In genomic region chr17:84608606-84609005, GRCm38 (mm10) we compare ENCODE assay signal across 23 mouse cellular contexts. TPM values are rescaled to one million over a fixed set of nuclear protein-coding genes. Genes with fewer than 3 reads are reported as not detected.
DNase-seq lines count a peak whose midpoint lies in the region; ATAC-seq and TF ChIP-seq lines count a peak whose summit lies in the region.
"Had no signal": no experiment of that assay in that cellular context is flagged by ENCODE, and none has a peak within 500 bp of the region (broad histone marks: within the 10 kb centered on the region; RNA-seq: fewer than 3 reads in every experiment).

No protein-coding gene starts in this region.

- no peak for TF ChIP-seq POLR2A in heart, adult 2 months (IDR thresholded peaks at IDR 0.05; ENCODE audit: insufficient read depth, low read depth, low read length)
- TF ChIP-seq POLR2A in CH12.LX (IDR thresholded peaks at IDR 0.05; ENCODE audit: low read depth, low read length), result no peak

- TF ChIP-seq RAD21 in CH12.LX (IDR thresholded peaks at IDR 0.05; ENCODE audit: low read depth, low read length), result no peak

- H3K4me2 ChIP-seq in intestine, embryonic 14.5 days (ENCODE audit: low read length), result no peak overlapping the region
- H3K4me2 ChIP-seq in intestine, postnatal 0 days (replicated peaks; ENCODE audit: low read depth), result no peak overlapping the region
- no peak overlapping the region for H3K4me2 ChIP-seq in kidney, postnatal 0 days (ENCODE audit: low read length)
- H3K4me2 ChIP-seq in kidney, embryonic 16.5 days (replicated peaks; ENCODE audit: low read depth, low read length), result no peak overlapping the region
- peak overlapping the region; percentile 73 for H3K4me2 ChIP-seq in CH12.LX (ENCODE audit: insufficient read depth, low read depth, poor library complexity, severe bottlenecking)
- H3K4me2 ChIP-seq: embryonic facial prominence, embryonic 12.5 days; forebrain, embryonic 13.5 days; forebrain, embryonic 15.5 days had no signal

- 74% methylated on average over 4 of the region's 4 CpGs for WGBS in heart, adult 2 months
- WGBS in intestine, embryonic 14.5 days, result 70% methylated on average over 4 of the region's 4 CpGs
- WGBS in intestine, postnatal 0 days, result 71% methylated on average over 4 of the region's 4 CpGs
- WGBS in kidney, postnatal 0 days, result 65% methylated on average over 4 of the region's 4 CpGs
- 72% methylated on average over 4 of the region's 4 CpGs for WGBS in kidney, embryonic 16.5 days

- TF ChIP-seq EP300 in heart, adult 2 months (IDR thresholded peaks at IDR 0.05; ENCODE audit: insufficient read depth, low read depth, low read length), result no peak
- TF ChIP-seq EP300 in CH12.LX (IDR thresholded peaks at IDR 0.05; ENCODE audit: low read length), result peak; percentile 58

- ATAC-seq in intestine, embryonic 14.5 days (replicated peaks; ENCODE audit: low FRiP score, low TSS enrichment, low read depth), result no peak
- no peak for ATAC-seq in intestine, postnatal 0 days
- no peak for ATAC-seq in kidney, postnatal 0 days (replicated peaks; ENCODE audit: low FRiP score, low read depth)
- no peak for ATAC-seq in kidney, embryonic 16.5 days (ENCODE audit: low FRiP score, low TSS enrichment)
- ATAC-seq: CD4-positive, CD25-positive, alpha-beta regulatory T cell, adult 4 months; forebrain, embryonic 13.5 days; forebrain, embryonic 15.5 days had no signal

- in situ Hi-C loops in CH12.LX (cut with MboI; ENCODE audit: low pct_ligation_motif_present, low pct_unique_long_range_greater_than_20kb, low sequenced_read_pairs), result loop anchor here (5.0 kb wide), 1 partner anchor 56 kb away; no protein-coding TSS in a partner anchor

- H3K27me3 ChIP-seq in heart, adult 2 months (ENCODE audit: control insufficient read depth, insufficient read depth, low read length), result no peaks in the 10 kb centered on the region
- H3K27me3 ChIP-seq in intestine, embryonic 14.5 days (replicated peaks; ENCODE audit: control insufficient read depth, insufficient read depth, low read length), result no peaks in the 10 kb centered on the region
- no peaks in the 10 kb centered on the region for H3K27me3 ChIP-seq in intestine, postnatal 0 days (replicated peaks; ENCODE audit: control insufficient read depth, insufficient read depth, low read length)
- H3K27me3 ChIP-seq in kidney, postnatal 0 days (ENCODE audit: insufficient read depth, low read length), result no peaks in the 10 kb centered on the region
- H3K27me3 ChIP-seq in kidney, embryonic 16.5 days (ENCODE audit: insufficient read depth, low read length), result no peaks in the 10 kb centered on the region
- no peaks in the 10 kb centered on the region for H3K27me3 ChIP-seq in CH12.LX (replicated peaks)
- H3K27me3 ChIP-seq: embryonic facial prominence, embryonic 12.5 days; forebrain, embryonic 13.5 days; forebrain, embryonic 15.5 days had no signal

- H3K36me3 ChIP-seq in heart, adult 2 months (ENCODE audit: control insufficient read depth, insufficient read depth, low read length), result no peaks in the 10 kb centered on the region
- H3K36me3 ChIP-seq in intestine, embryonic 14.5 days (ENCODE audit: control insufficient read depth, insufficient read depth, low read length), result peaks cover 50% of the 10 kb centered on the region
- H3K36me3 ChIP-seq in intestine, postnatal 0 days (ENCODE audit: control insufficient read depth, insufficient read depth), result 0 out of 2 replicates have a peak, but pooled peaks cover 5% of the 10 kb centered on the region
- peaks cover 8% of the 10 kb centered on the region; the same call in 1 of the 2 replicates for H3K36me3 ChIP-seq in kidney, postnatal 0 days (ENCODE audit: insufficient read depth, low read length)
- peaks cover 20% of the 10 kb centered on the region for H3K36me3 ChIP-seq in kidney, embryonic 16.5 days (ENCODE audit: insufficient read depth, low read length)
- H3K36me3 ChIP-seq in CH12.LX (replicated peaks in 1 of 2; ENCODE audit: control insufficient read depth in 1 of 2, insufficient read depth in 1 of 2, low read length in 1 of 2), result peaks cover 6 to 7% of the 10 kb centered on the region in 2 experiments
- H3K36me3 ChIP-seq: forebrain, embryonic 15.5 days had no signal

- no peak overlapping the region for H3K4me3 ChIP-seq in heart, adult 2 months
- H3K4me3 ChIP-seq in intestine, embryonic 14.5 days (ENCODE audit: low read depth, low read length), result no peak overlapping the region
- H3K4me3 ChIP-seq in intestine, postnatal 0 days (ENCODE audit: low read depth, low read length), result no peak overlapping the region
- H3K4me3 ChIP-seq in kidney, postnatal 0 days (replicated peaks; ENCODE audit: low read depth, low read length), result no peak overlapping the region
- H3K4me3 ChIP-seq in kidney, embryonic 16.5 days (ENCODE audit: low read length), result no peak overlapping the region
- peak overlapping the region; percentile 26 to 30 (median 28) for H3K4me3 ChIP-seq in CH12.LX (replicated peaks in 1 of 3; ENCODE audit: low read depth in 2 of 3, low read length in 2 of 3, poor library complexity in 1 of 3)
- H3K4me3 ChIP-seq: embryonic facial prominence, embryonic 10.5 days; embryonic facial prominence, embryonic 12.5 days; forebrain, embryonic 13.5 days; forebrain, embryonic 15.5 days had no signal

- no peak overlapping the region for H3K9ac ChIP-seq in heart, adult 2 months (ENCODE audit: low read depth, low read length)
- no peak overlapping the region for H3K9ac ChIP-seq in intestine, embryonic 14.5 days (ENCODE audit: low read length)
- H3K9ac ChIP-seq in intestine, postnatal 0 days (ENCODE audit: low read depth, low read length), result no peak overlapping the region
- H3K9ac ChIP-seq in kidney, postnatal 0 days (ENCODE audit: low read depth, low read length), result no peak overlapping the region
- H3K9ac ChIP-seq in kidney, embryonic 16.5 days (replicated peaks; ENCODE audit: low read length), result no peak overlapping the region
- H3K9ac ChIP-seq in CH12.LX (ENCODE audit: insufficient read depth, low read depth), result peak overlapping the region; percentile 36
- H3K9ac ChIP-seq: embryonic facial prominence, embryonic 12.5 days; forebrain, embryonic 13.5 days; forebrain, embryonic 15.5 days had no signal

- intact Hi-C loops in heart, adult 2 months (cut with DNase I), result no loop called here

- no peaks in the 10 kb centered on the region; the same call in 1 of the 2 replicates for H3K4me1 ChIP-seq in heart, adult 2 months (ENCODE audit: control insufficient read depth, insufficient read depth, low read length)
- H3K4me1 ChIP-seq in intestine, embryonic 14.5 days (replicated peaks; ENCODE audit: control insufficient read depth, insufficient read depth, low read length), result no peaks in the 10 kb centered on the region
- H3K4me1 ChIP-seq in intestine, postnatal 0 days (replicated peaks; ENCODE audit: control insufficient read depth, insufficient read depth, low read length), result no peaks in the 10 kb centered on the region
- peaks cover 3% of the 10 kb centered on the region; the same call in 1 of the 2 replicates for H3K4me1 ChIP-seq in kidney, postnatal 0 days (replicated peaks; ENCODE audit: insufficient read depth, low read length)
- no peaks in the 10 kb centered on the region; the same call in 1 of the 2 replicates for H3K4me1 ChIP-seq in kidney, embryonic 16.5 days (ENCODE audit: insufficient read depth, low read length)
- peaks cover 27 to 60% of the 10 kb centered on the region in 2 experiments for H3K4me1 ChIP-seq in CH12.LX (ENCODE audit: control insufficient read depth in 1 of 2, insufficient read depth in 2 of 2)
- H3K4me1 ChIP-seq: forebrain, embryonic 13.5 days; forebrain, embryonic 15.5 days had no signal

- H3K27ac ChIP-seq in heart, adult 2 months, result no peak overlapping the region
- no peak overlapping the region for H3K27ac ChIP-seq in intestine, embryonic 14.5 days (ENCODE audit: low read depth)
- no peak overlapping the region for H3K27ac ChIP-seq in intestine, postnatal 0 days (ENCODE audit: low read depth, low read length)
- peak overlapping the region; percentile 36; the same call in 1 of the 2 replicates for H3K27ac ChIP-seq in kidney, postnatal 0 days
- no peak overlapping the region for H3K27ac ChIP-seq in kidney, embryonic 16.5 days (ENCODE audit: low read length)
- peak overlapping the region; percentile 99 for H3K27ac ChIP-seq in CH12.LX (ENCODE audit: insufficient read depth, low read depth)
- H3K27ac ChIP-seq: embryonic facial prominence, embryonic 10.5 days; embryonic facial prominence, embryonic 12.5 days; forebrain, embryonic 13.5 days; forebrain, embryonic 15.5 days had no signal

- DNase-seq in heart, adult 11 months, result peak; percentile 73
- DNase-seq in heart, adult 2 months, result no peak
- peak; percentile 47 for DNase-seq in intestine, embryonic 14.5 days (ENCODE audit: low spot score)
- DNase-seq in kidney, postnatal 0 days (ENCODE audit: low spot score), result no peak
- DNase-seq in CH12.LX (ENCODE audit: extremely low read depth), result peak; percentile 53
- no peak for DNase-seq in cerebellum, postnatal 14 days
- DNase-seq: adrenal gland, adult 2 months; adrenal gland, postnatal 10 days; adrenal gland, postnatal 25 days; B cell, adult 2 months; cerebellum, adult 11 months; cerebellum, adult 18-20 months; cerebellum, adult 8-10 months; cerebellum, adult 9-11 months; cerebellum, postnatal 25 days had no signal

- dilution Hi-C loops in CH12.LX (cut with MboI; ENCODE audit: extremely low pct_ligation_motif_present, extremely low pct_unique_long_range_greater_than_20kb, low sequenced_read_pairs), result no loop called here

- no peaks in the 10 kb centered on the region for H3K79me2 ChIP-seq in heart, adult 2 months (replicated peaks; ENCODE audit: control insufficient read depth, insufficient read depth, low read length)
- H3K79me2 ChIP-seq in CH12.LX (replicated peaks; ENCODE audit: control insufficient read depth, extremely low read depth, insufficient read depth, poor library complexity, severe bottlenecking), result no peaks in the 10 kb centered on the region

- no peaks in the 10 kb centered on the region for H3K9me3 ChIP-seq in intestine, embryonic 14.5 days (ENCODE audit: control insufficient read depth, low read length)
- no peaks in the 10 kb centered on the region for H3K9me3 ChIP-seq in intestine, postnatal 0 days (ENCODE audit: control insufficient read depth)
- H3K9me3 ChIP-seq in kidney, postnatal 0 days (replicated peaks; ENCODE audit: low read length), result no peaks in the 10 kb centered on the region
- no peaks in the 10 kb centered on the region for H3K9me3 ChIP-seq in kidney, embryonic 16.5 days (ENCODE audit: low read length)
- peaks cover 4% of the 10 kb centered on the region for H3K9me3 ChIP-seq in CH12.LX (replicated peaks; ENCODE audit: low read length)
- H3K9me3 ChIP-seq: forebrain, embryonic 15.5 days had no signal

- no peak for TF ChIP-seq CTCF in heart, adult 2 months (IDR thresholded peaks at IDR 0.05)
- no peak for TF ChIP-seq CTCF in intestine, postnatal 0 days (IDR thresholded peaks at IDR 0.05; ENCODE audit: low read depth)
- no peak for TF ChIP-seq CTCF in kidney, postnatal 0 days (IDR thresholded peaks at IDR 0.05; ENCODE audit: low read depth)
- no peak for TF ChIP-seq CTCF in CH12.LX (conservative IDR thresholded peaks at IDR 0.05 in 1 of 2, IDR thresholded peaks at IDR 0.05 in 1 of 2; ENCODE audit: low read depth in 2 of 2, low read length in 2 of 2)

RNA-seq across cellular contexts. Expression of gene Dync2li1, which starts 17.7 kb away (rescaled TPM):
- total RNA-seq in heart, adult 2 months (2021), result 1 to 10 TPM; 2.7 to 3.5 TPM
- polyA plus RNA-seq in heart, adult 2 months (2012; rRNA removed), result 2.9 and 3.2 TPM in 2 replicates
- 29.6 and 31.1 TPM in 2 replicates for polyA plus RNA-seq in intestine, embryonic 14.5 days (2014; fragmentation: Nextera tagmentation; extraction: Ambion mirVana)
- 10.1 and 11.4 TPM in 2 replicates for polyA plus RNA-seq in intestine, postnatal 0 days (2015; fragmentation: Nextera tagmentation; extraction: Ambion mirVana)
- polyA plus RNA-seq in kidney, postnatal 0 days (2015; fragmentation: Nextera tagmentation; extraction: Ambion mirVana), result 59.9 and 61.2 TPM in 2 replicates
- 54.9 and 56.9 TPM in 2 replicates for polyA plus RNA-seq in kidney, embryonic 16.5 days (2015; fragmentation: Nextera tagmentation; extraction: Ambion mirVana)
- total RNA-seq in CH12.LX (2012; rRNA removed) (5.5 and 11.7 TPM in 2 replicates), CH12.LX (2014; rRNA removed) (7.6 and 9.4 TPM in 2 replicates)
- 10.3 and 12.3 TPM in 2 replicates for polyA plus RNA-seq in CH12.LX (2012; ENCODE audit: insufficient read length, low read depth)
- total RNA-seq: MEL had no signal

Comparison
In these comparisons a context has a peak if more than half of its experiments do, and no peak if none do; other contexts are left out.
1. DNase-seq: peak in heart, adult 11 months (single experiment), intestine, embryonic 14.5 days (single experiment) and CH12.LX (single experiment); none in heart, adult 2 months (0 of 2), kidney, postnatal 0 days (single experiment) and cerebellum, postnatal 14 days (0 of 2).
2. H3K27ac ChIP-seq: peak in kidney, postnatal 0 days (single experiment) and CH12.LX (single experiment); none in heart, adult 2 months (single experiment), intestine, embryonic 14.5 days (single experiment), intestine, postnatal 0 days (single experiment) and kidney, embryonic 16.5 days (single experiment).
3. H3K4me3 ChIP-seq: peak in CH12.LX (3 of 3); none in heart, adult 2 months (single experiment), intestine, embryonic 14.5 days (single experiment), intestine, postnatal 0 days (single experiment), kidney, postnatal 0 days (single experiment) and kidney, embryonic 16.5 days (single experiment).